Comparison of ENCODE assay signal across 33 mouse cellular contexts in the genomic region with DNA sequence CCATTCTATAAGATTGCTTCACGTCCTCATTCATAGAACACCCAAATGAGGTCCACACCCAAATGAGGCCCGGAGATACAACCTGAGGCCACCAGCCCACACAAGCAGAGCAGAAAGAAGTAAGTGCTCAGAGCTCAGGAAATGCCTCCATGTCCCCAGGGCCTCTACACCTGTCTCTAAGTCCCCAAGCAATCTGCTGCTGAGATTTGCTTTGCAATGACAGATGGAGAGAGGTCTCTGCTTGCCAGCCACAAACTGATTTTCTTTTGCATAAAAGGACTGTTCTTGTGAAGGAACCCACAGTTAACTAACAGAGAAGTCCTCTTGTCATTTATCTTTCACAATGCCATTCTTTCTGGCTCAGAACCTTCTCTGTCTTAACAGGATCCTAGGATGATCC. TPM values are rescaled to one million over a fixed set of nuclear protein-coding genes. Genes with fewer than 3 reads are reported as not detected.
DNase-seq lines count a peak whose midpoint lies in the region; ATAC-seq and TF ChIP-seq lines count a peak whose summit lies in the region.
"Had no signal": no experiment of that assay in that cellular context is flagged by ENCODE, and none has a peak within 500 bp of the region (broad histone marks: within the 10 kb centered on the region; RNA-seq: fewer than 3 reads in every experiment).

No protein-coding gene starts in this region.

- no peak for TF ChIP-seq EP300 in heart, postnatal 0 days (IDR thresholded peaks at IDR 0.05; ENCODE audit: low read depth)

- H3K27ac ChIP-seq in embryonic facial prominence, embryonic 14.5 days (replicated peaks; ENCODE audit: low read depth, low read length), result no peak overlapping the region
- no peak overlapping the region for H3K27ac ChIP-seq in embryonic facial prominence, embryonic 10.5 days (replicated peaks)
- no peak overlapping the region for H3K27ac ChIP-seq in heart, postnatal 0 days (ENCODE audit: low read depth)
- H3K27ac ChIP-seq in heart, embryonic 12.5 days (ENCODE audit: poor library complexity, severe bottlenecking), result no peak overlapping the region
- H3K27ac ChIP-seq: embryonic facial prominence, embryonic 15.5 days; forebrain, embryonic 12.5 days; gastrocnemius, adult 2 months; heart, embryonic 15.5 days; hindbrain, embryonic 13.5 days; limb, embryonic 13.5 days; lung, embryonic 15.5 days; midbrain, embryonic 13.5 days had no signal

- WGBS in embryonic facial prominence, embryonic 14.5 days, result 51% methylated on average over 2 of the region's 2 CpGs
- WGBS in embryonic facial prominence, embryonic 10.5 days, result 73% methylated on average over 2 of the region's 2 CpGs
- WGBS in heart, postnatal 0 days, result 55% methylated on average over 2 of the region's 2 CpGs
- 59% methylated on average over 2 of the region's 2 CpGs for WGBS in heart, embryonic 12.5 days

- no peaks in the 10 kb centered on the region for H3K27me3 ChIP-seq in embryonic facial prominence, embryonic 14.5 days (replicated peaks; ENCODE audit: control insufficient read depth, insufficient read depth, low read length)
- no peaks in the 10 kb centered on the region for H3K27me3 ChIP-seq in embryonic facial prominence, embryonic 10.5 days (replicated peaks; ENCODE audit: low read depth, poor library complexity, severe bottlenecking)
- H3K27me3 ChIP-seq in heart, postnatal 0 days (ENCODE audit: control insufficient read depth, insufficient read depth, low read length), result no peaks in the 10 kb centered on the region
- no peaks in the 10 kb centered on the region; the same call in 1 of the 2 replicates for H3K27me3 ChIP-seq in heart, embryonic 12.5 days (replicated peaks)
- H3K27me3 ChIP-seq: embryonic facial prominence, embryonic 15.5 days; forebrain, embryonic 12.5 days; heart, embryonic 15.5 days; hindbrain, embryonic 13.5 days; lung, embryonic 15.5 days; midbrain, embryonic 13.5 days had no signal

- no peak overlapping the region for H3K9ac ChIP-seq in embryonic facial prominence, embryonic 14.5 days (ENCODE audit: low read depth, low read length)
- no peak overlapping the region for H3K9ac ChIP-seq in heart, postnatal 0 days (replicated peaks; ENCODE audit: low read depth, low read length)
- H3K9ac ChIP-seq in heart, embryonic 12.5 days, result no peak overlapping the region
- H3K9ac ChIP-seq: embryonic facial prominence, embryonic 15.5 days; forebrain, embryonic 12.5 days; heart, embryonic 15.5 days; hindbrain, embryonic 13.5 days; limb, embryonic 13.5 days; lung, embryonic 15.5 days; midbrain, embryonic 13.5 days had no signal

- TF ChIP-seq CTCF in heart, postnatal 0 days (IDR thresholded peaks at IDR 0.05; ENCODE audit: low read depth), result no peak

- ATAC-seq in embryonic facial prominence, embryonic 14.5 days (ENCODE audit: low read depth), result no peak
- no peak for ATAC-seq in heart, postnatal 0 days (ENCODE audit: insufficient read depth, low read depth)
- no peak for ATAC-seq in heart, embryonic 12.5 days (ENCODE audit: insufficient number of reproducible peaks, low FRiP score)
- ATAC-seq: intestine, embryonic 16.5 days; midbrain, embryonic 13.5 days had no signal

- H3K4me2 ChIP-seq in embryonic facial prominence, embryonic 14.5 days (ENCODE audit: low read depth, low read length), result no peak overlapping the region
- H3K4me2 ChIP-seq in heart, postnatal 0 days (ENCODE audit: low read depth, low read length), result peak overlapping the region; percentile 38
- H3K4me2 ChIP-seq in heart, embryonic 12.5 days, result no peak overlapping the region
- H3K4me2 ChIP-seq: embryonic facial prominence, embryonic 15.5 days; forebrain, embryonic 12.5 days; heart, embryonic 15.5 days; hindbrain, embryonic 13.5 days; limb, embryonic 13.5 days; liver, embryonic 11.5 days; lung, embryonic 15.5 days; midbrain, embryonic 13.5 days had no signal

- no peaks in the 10 kb centered on the region for H3K36me3 ChIP-seq in embryonic facial prominence, embryonic 14.5 days (ENCODE audit: control insufficient read depth, insufficient read depth, low read length)
- H3K36me3 ChIP-seq in embryonic facial prominence, embryonic 10.5 days (replicated peaks), result no peaks in the 10 kb centered on the region
- no peaks in the 10 kb centered on the region for H3K36me3 ChIP-seq in heart, postnatal 0 days (replicated peaks; ENCODE audit: control insufficient read depth, insufficient read depth, low read length)
- no peaks in the 10 kb centered on the region for H3K36me3 ChIP-seq in heart, embryonic 12.5 days
- H3K36me3 ChIP-seq: embryonic facial prominence, embryonic 15.5 days; forebrain, embryonic 12.5 days; G1E; heart, embryonic 15.5 days; hindbrain, embryonic 13.5 days; limb, embryonic 13.5 days; lung, embryonic 15.5 days; midbrain, embryonic 13.5 days had no signal

- H3K4me1 ChIP-seq in embryonic facial prominence, embryonic 14.5 days (ENCODE audit: control insufficient read depth, insufficient read depth, low read length), result peaks cover 6% of the 10 kb centered on the region; the same call in 1 of the 2 replicates
- H3K4me1 ChIP-seq in embryonic facial prominence, embryonic 10.5 days, result no peaks in the 10 kb centered on the region
- H3K4me1 ChIP-seq in heart, postnatal 0 days (ENCODE audit: control insufficient read depth, insufficient read depth), result peaks cover 9% of the 10 kb centered on the region
- peaks cover 10% of the 10 kb centered on the region for H3K4me1 ChIP-seq in heart, embryonic 12.5 days (replicated peaks)
- H3K4me1 ChIP-seq: forebrain, embryonic 12.5 days; megakaryocyte, embryonic 14.5 days had no signal

- no peaks in the 10 kb centered on the region for H3K9me3 ChIP-seq in embryonic facial prominence, embryonic 14.5 days (ENCODE audit: control insufficient read depth, low read length)
- H3K9me3 ChIP-seq in embryonic facial prominence, embryonic 10.5 days, result no peaks in the 10 kb centered on the region
- no peaks in the 10 kb centered on the region for H3K9me3 ChIP-seq in heart, postnatal 0 days (replicated peaks; ENCODE audit: control insufficient read depth, low read length)
- H3K9me3 ChIP-seq in heart, embryonic 12.5 days (replicated peaks), result no peaks in the 10 kb centered on the region
- H3K9me3 ChIP-seq: embryonic facial prominence, embryonic 15.5 days; forebrain, embryonic 12.5 days; heart, embryonic 15.5 days; hindbrain, embryonic 13.5 days; limb, embryonic 13.5 days; lung, embryonic 15.5 days; megakaryocyte, embryonic 14.5 days; midbrain, embryonic 13.5 days had no signal

- H3K4me3 ChIP-seq in embryonic facial prominence, embryonic 14.5 days (ENCODE audit: low read depth, low read length), result no peak overlapping the region
- no peak overlapping the region for H3K4me3 ChIP-seq in embryonic facial prominence, embryonic 10.5 days
- H3K4me3 ChIP-seq in heart, postnatal 0 days (ENCODE audit: low read depth, low read length), result no peak overlapping the region
- H3K4me3 ChIP-seq in heart, embryonic 12.5 days, result no peak overlapping the region
- H3K4me3 ChIP-seq: embryonic facial prominence, embryonic 15.5 days; forebrain, embryonic 12.5 days; gastrocnemius, adult 2 months; heart, embryonic 15.5 days; hindbrain, embryonic 13.5 days; limb, embryonic 13.5 days; lung, embryonic 15.5 days; megakaryocyte, embryonic 14.5 days; midbrain, embryonic 13.5 days had no signal

- DNase-seq in embryonic facial prominence, embryonic 14.5 days (ENCODE audit: low spot score), result peak; percentile 24
- no peak for DNase-seq in embryonic facial prominence, embryonic 10.5 days (ENCODE audit: low spot score)
- DNase-seq in heart, postnatal 0 days (ENCODE audit: low spot score), result no peak
- DNase-seq in brain, adult 2 months (ENCODE audit: low read depth, low spot score), result peak; percentile 55
- peak; percentile 37 for DNase-seq in layer of hippocampus, adult 9-10 months (ENCODE audit: low spot score)
- DNase-seq in kidney, adult 8-10 months, result no peak
- DNase-seq: adrenal gland, adult 8-10 months; cerebellum, adult 11-12 months; gastrocnemius, adult 2 months; gastrocnemius, postnatal 36 days; heart, postnatal 4 days; kidney, adult 9 months; kidney, postnatal 10 days; lung, postnatal 36 days; retina, postnatal 1 day; spleen, adult 18-20 months; thymus, adult 2 months; thymus, postnatal 36 days had no signal

RNA-seq across cellular contexts. Expression of a gene that starts 1.6 kb away (rescaled TPM):
- 3.0 and 3.3 TPM in 2 replicates for polyA plus RNA-seq in embryonic facial prominence, embryonic 14.5 days (2014; fragmentation: Nextera tagmentation; extraction: Ambion mirVana)
- 0.93 and 1.2 TPM in 2 replicates for polyA plus RNA-seq in embryonic facial prominence, embryonic 10.5 days (2016; fragmentation: Nextera tagmentation; extraction: Ambion mirVana)
- total RNA-seq in heart, postnatal 0 days (2014; rRNA removed; ENCODE audit: low replicate concordance), result 9.2 and 17.4 TPM in 2 replicates
- polyA plus RNA-seq in heart, postnatal 0 days (2015; fragmentation: Nextera tagmentation; extraction: Ambion mirVana), result 3.2 and 5.1 TPM in 2 replicates
- 0.12 and 0.17 TPM in 2 replicates for polyA plus RNA-seq in heart, embryonic 12.5 days (2016; fragmentation: Nextera tagmentation; extraction: Ambion mirVana)
- total RNA-seq: common myeloid progenitor, adult 5-6 weeks; G1E; monocyte, adult 5-6 weeks had no signal
- polyA plus RNA-seq: G1E; hindbrain, embryonic 13.5 days; neural tube, embryonic 14.5 days had no signal

Comparison
In these comparisons a context has a peak if more than half of its experiments do, and no peak if none do; other contexts are left out.
1. DNase-seq: peak in embryonic facial prominence, embryonic 14.5 days (single experiment), brain, adult 2 months (single experiment) and layer of hippocampus, adult 9-10 months (single experiment); none in embryonic facial prominence, embryonic 10.5 days (single experiment), heart, postnatal 0 days (single experiment) and kidney, adult 8-10 months (0 of 2).